Mouse (Mus musculus) forebrain, postnatal 0 days (tissue): ENCODE data around the gene Spg7. TPM values are rescaled to one million over a fixed set of nuclear protein-coding genes. Genes with fewer than 3 reads are reported as not detected.
A peak's percentile ranks its signal among the peaks of the same experiment; 100 is the strongest.

Source experiments
- ATAC-seq: fragments of 200-750 bp; cut with Nextera tagmentation; 2 replicates; pipeline ENCODE4 v1.8.0; 2017; ENCODE audit warnings: mild to moderate bottlenecking, moderate library complexity
- DNase-seq: peaks from one replicate; pipeline ENCODE4 v3.0.0-alpha.2; 2015
- H3K27ac ChIP-seq: fragments of 300-500 bp; sonication (generic); 2 replicates; pipeline ENCODE4 v1.5.1; 2014; ENCODE audit warnings: low read depth, mild to moderate bottlenecking, antibody characterized with exemption, low read length, moderate library complexity, mixed read lengths
- H3K27me3 ChIP-seq: fragments of 300-500 bp; sonication (generic); 2 replicates; pipeline ENCODE4 v1.6.1; 2014; ENCODE audit warnings: mild to moderate bottlenecking, low read length, mixed read lengths; ENCODE audit not compliant: insufficient read depth
- H3K36me3 ChIP-seq: fragments of 300-500 bp; sonication (generic); 2 replicates; pipeline ENCODE4 v1.6.1; 2014; ENCODE audit warnings: mild to moderate bottlenecking, moderate library complexity; ENCODE audit not compliant: insufficient read depth
- H3K4me1 ChIP-seq: fragments of 300-500 bp; sonication (generic); 2 replicates; pipeline ENCODE4 v1.6.1; 2014; ENCODE audit warnings: antibody characterized with exemption; ENCODE audit not compliant: insufficient read depth
- H3K4me2 ChIP-seq: fragments of 300-500 bp; sonication (generic); 2 replicates; pipeline ENCODE4 v1.6.1; 2014; ENCODE audit warnings: low read depth, mild to moderate bottlenecking, moderate library complexity
- H3K4me3 ChIP-seq: fragments of 300-500 bp; sonication (generic); 2 replicates; pipeline ENCODE4 v1.5.1; 2014; ENCODE audit warnings: low read depth, low read length, mixed read lengths
- H3K9ac ChIP-seq: fragments of 300-500 bp; sonication (generic); 2 replicates; pipeline ENCODE4 v1.6.1; 2014; ENCODE audit warnings: mild to moderate bottlenecking
- H3K9me3 ChIP-seq: fragments of 300-500 bp; sonication (generic); 2 replicates; pipeline ENCODE4 v1.6.1; 2016; ENCODE audit warnings: low read length
- CTCF ChIP-seq: sonication (generic); IDR thresholded peaks from 2 replicates; pipeline ENCODE4 v1.5.1; 2016; ENCODE audit warnings: antibody characterized with exemption, control low read depth, low read depth
- WGBS: fragments of 180-500 bp; shearing (Covaris S2); extraction: QIAGEN DNeasy Blood & Tissue Kit; methylation state at CpG from one replicate; pipeline ENCODE4 v1.1.7; 2014; 5-methylcytosine and 5-hydroxymethylcytosine counted together
- polyA plus RNA-seq: library from polyadenylated mRNA; unstranded; fragments of >200 nt; fragmentation: Nextera tagmentation; extraction: Ambion mirVana; gene quantifications from 2 replicates; pipeline ENCODE4 v1.2.1, GENCODE M21; 2015
- total RNA-seq: library from RNA; depleted of rRNA; stranded (reverse); fragments of >200 nt; gene quantifications from 2 replicates; pipeline ENCODE4 v1.2.3, GENCODE M21; 2014

The Spg7 gene
- total and polyA plus RNA-seq, 2 experiments from 2014 or later = 52.9 to 56.2 TPM

DNA sequence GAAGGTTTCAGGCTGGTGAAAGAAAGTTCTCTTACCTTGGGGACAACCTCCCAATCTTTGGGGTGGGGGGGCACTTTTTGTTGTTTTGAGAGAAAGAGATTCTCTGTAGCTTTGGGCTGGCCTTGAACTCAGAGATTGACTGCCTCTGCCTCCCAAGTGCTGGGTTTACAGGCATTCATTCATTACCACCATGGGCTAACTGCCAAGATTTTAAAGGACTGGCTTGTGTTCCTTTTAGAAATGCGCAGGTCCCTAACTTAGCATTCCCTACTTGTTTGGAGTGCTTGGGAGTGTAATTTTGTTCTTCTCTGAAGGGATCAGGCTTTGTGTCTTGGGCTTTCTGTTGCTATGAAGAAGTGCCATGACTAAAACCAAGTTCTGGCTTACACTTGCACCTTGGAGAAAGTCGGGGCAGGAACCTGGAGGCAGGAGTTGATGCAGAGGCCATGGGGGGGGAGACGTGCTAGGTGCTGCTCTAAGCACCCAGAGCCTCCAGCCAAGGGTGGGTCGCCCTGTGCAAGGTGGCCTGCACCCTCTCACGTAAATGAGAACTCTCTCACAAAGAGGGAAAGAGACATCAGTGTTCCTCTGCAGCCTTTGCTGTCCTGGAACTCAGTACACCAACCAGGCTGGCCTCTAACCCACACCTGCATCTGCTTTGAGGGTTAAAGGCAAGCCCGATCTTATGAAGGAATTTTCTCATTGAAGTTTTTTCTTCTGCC is 41.5 kb downstream of the Spg7 start:
- H3K36me3 ChIP-seq = peaks cover 22% of the 10 kb centered on the region
- no peaks in the 10 kb centered on the region for H3K27me3 ChIP-seq
- TF ChIP-seq CTCF = no peak
- H3K27ac ChIP-seq = no peak overlapping the region
- WGBS = 71% methylated on average over 6 of the region's 6 CpGs
- DNase-seq = no peak
- H3K9me3 ChIP-seq = no peaks in the 10 kb centered on the region
- no peak for ATAC-seq
- H3K4me1 ChIP-seq = 0 out of 2 replicates have a peak, but pooled peaks cover 7% of the 10 kb centered on the region
- peak overlapping the region; percentile 67 for H3K4me2 ChIP-seq
- peak overlapping the region; percentile 86; the same call in 1 of the 2 replicates for H3K9ac ChIP-seq
- peak overlapping the region; percentile 62; the same call in 1 of the 2 replicates for H3K4me3 ChIP-seq

- Histone ChIP-seq H3K27me3 (no peaks in the 10 kb centered on the region), H3K27ac (no peak overlapping the region), H3K9ac (no peak overlapping the region), H3K4me3 (no peak overlapping the region), H3K9me3 (no peaks in the 10 kb centered on the region), H3K4me1 (0 out of 2 replicates have a peak, but pooled peaks cover 7% of the 10 kb centered on the region), H3K36me3 (peaks cover 22% of the 10 kb centered on the region), H3K4me2 (no peak overlapping the region)
- DNase-seq = peak; percentile 76
- TF ChIP-seq CTCF = peak; percentile 69
- ATAC-seq = no peak
- 64% methylated on average over 5 of the region's 5 CpGs for WGBS
Measured at GRCm38 (mm10) chr8:123105553-123106326, 43.0 kb downstream of the Spg7 start.

DNA sequence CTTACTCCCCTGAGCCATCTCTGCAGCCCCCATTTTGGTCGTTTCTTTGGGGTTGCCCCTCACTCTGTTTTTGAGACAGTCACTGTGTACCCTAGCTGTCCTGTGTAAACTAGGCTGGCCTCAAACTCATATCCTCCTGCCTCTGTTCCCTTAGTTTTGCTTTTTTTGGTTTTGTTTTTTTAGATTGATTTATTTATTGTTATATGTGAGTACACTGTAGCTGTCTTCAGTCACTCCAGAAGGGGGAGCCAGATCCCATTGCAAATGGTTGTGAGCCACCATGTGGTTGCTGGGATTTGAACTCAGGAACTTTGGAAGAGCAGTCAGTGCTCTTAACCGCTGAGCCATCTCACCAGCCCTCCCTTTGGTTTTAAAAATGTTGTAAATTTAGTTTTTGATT is 43.8 kb downstream of the Spg7 start:
- no peak overlapping the region for H3K27ac ChIP-seq
- peaks cover 22% of the 10 kb centered on the region for H3K36me3 ChIP-seq
- H3K9me3 ChIP-seq = no peaks in the 10 kb centered on the region
- 0 out of 2 replicates have a peak, but pooled peaks cover 7% of the 10 kb centered on the region for H3K4me1 ChIP-seq
- H3K9ac ChIP-seq = no peak overlapping the region
- H3K4me3 ChIP-seq = no peak overlapping the region
- H3K27me3 ChIP-seq = no peaks in the 10 kb centered on the region
- no peak for ATAC-seq
- 54% methylated on average over 2 of the region's 2 CpGs for WGBS
- no peak for DNase-seq
- no peak overlapping the region for H3K4me2 ChIP-seq
- peak; percentile 61 for TF ChIP-seq CTCF

GRCm38 (mm10) chr8:123108010-123108409 is 45.3 kb downstream of the Spg7 start:
- peaks cover 22% of the 10 kb centered on the region for H3K36me3 ChIP-seq

DNA sequence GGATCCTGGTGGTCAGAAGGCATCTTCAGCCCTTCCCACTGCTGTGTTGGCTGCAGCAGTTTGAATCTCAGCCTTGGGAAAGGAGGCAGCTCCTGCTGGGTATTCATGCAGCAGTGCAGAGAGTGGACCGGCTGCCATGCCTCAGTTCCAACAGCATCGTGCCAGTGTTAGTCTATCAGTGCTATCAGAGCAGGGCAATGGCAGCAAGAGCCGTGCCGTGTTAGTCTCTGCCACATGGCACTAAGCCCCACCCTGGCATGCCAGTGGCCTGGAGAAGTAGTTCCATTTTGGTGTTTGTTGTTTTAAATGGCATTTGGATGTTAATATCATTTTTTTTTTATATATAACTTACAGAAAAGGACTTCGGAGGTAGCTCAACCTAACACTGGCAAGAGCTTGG is 46.2 kb downstream of the Spg7 start:
- Histone ChIP-seq H3K4me1 (no peaks in the 10 kb centered on the region), H3K9ac (no peak overlapping the region), H3K4me3 (no peak overlapping the region), H3K27me3 (no peaks in the 10 kb centered on the region), H3K9me3 (no peaks in the 10 kb centered on the region), H3K36me3 (peaks cover 14% of the 10 kb centered on the region), H3K27ac (no peak overlapping the region), H3K4me2 (no peak overlapping the region)
- WGBS = 84% methylated on average over 5 of the region's 5 CpGs
- ATAC-seq = no peak
- DNase-seq = no peak
- TF ChIP-seq CTCF = no peak

More at GRCm38 (mm10) chr8:123108010-123108409, 45.3 kb downstream of the Spg7 start:
- DNase-seq = no peak
- no peak overlapping the region for H3K27ac ChIP-seq
- no peak for ATAC-seq
- no peak overlapping the region for H3K4me2 ChIP-seq
- H3K4me1 ChIP-seq = 0 out of 2 replicates have a peak, but pooled peaks cover 7% of the 10 kb centered on the region
- 0 out of 2 replicates have a peak, but pooled peaks have one; percentile 23 for TF ChIP-seq CTCF
- 71% methylated on average over 1 of the region's 1 CpGs for WGBS
- no peaks in the 10 kb centered on the region for H3K9me3 ChIP-seq
- no peak overlapping the region for H3K9ac ChIP-seq
- no peak overlapping the region for H3K4me3 ChIP-seq
- no peaks in the 10 kb centered on the region for H3K27me3 ChIP-seq

GRCm38 (mm10) chr8:123110649-123111048 is 47.9 kb downstream of the Spg7 start:
- Histone ChIP-seq H3K9ac (no peak overlapping the region), H3K4me1 (no peaks in the 10 kb centered on the region), H3K36me3 (no peaks in the 10 kb centered on the region), H3K9me3 (no peaks in the 10 kb centered on the region), H3K27ac (no peak overlapping the region), H3K27me3 (0 out of 2 replicates have a peak, but pooled peaks cover 1% of the 10 kb centered on the region), H3K4me3 (no peak overlapping the region), H3K4me2 (no peak overlapping the region)
- ATAC-seq = peak; percentile 75
- no peak for DNase-seq
- peak; percentile 71 for TF ChIP-seq CTCF
- 17% methylated on average over 4 of the region's 4 CpGs for whole genome bisulfite sequencing

DNA sequence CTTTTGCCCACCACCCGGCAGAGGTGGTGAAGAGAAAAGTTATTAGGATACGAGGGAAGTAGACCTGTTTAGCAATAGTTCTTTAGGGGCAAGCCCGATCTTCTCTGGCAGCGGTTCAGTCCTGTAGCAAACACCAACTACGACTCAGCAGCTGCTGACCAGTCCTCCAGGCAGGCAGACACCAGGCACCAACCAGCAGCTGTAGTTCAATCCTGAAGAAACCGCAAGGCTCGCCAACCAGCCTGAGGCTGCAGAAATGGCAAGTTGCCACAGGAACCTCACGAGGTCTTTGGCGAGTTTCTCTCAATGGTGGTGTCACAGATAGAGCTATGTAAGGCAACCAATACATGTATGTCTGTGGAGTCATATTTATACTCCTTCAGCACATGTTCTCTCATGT is 50.1 kb downstream of the Spg7 start:
- H3K27ac ChIP-seq = no peak overlapping the region
- ATAC-seq (no peak), DNase-seq (no peak)
- H3K9ac ChIP-seq = no peak overlapping the region
- H3K36me3 ChIP-seq = no peaks in the 10 kb centered on the region
- H3K27me3 ChIP-seq = peaks cover 20% of the 10 kb centered on the region; the same call in 1 of the 2 replicates
- TF ChIP-seq CTCF = no peak
- H3K9me3 ChIP-seq = no peaks in the 10 kb centered on the region
- 0 out of 2 replicates have a peak, but pooled peaks cover 4% of the 10 kb centered on the region for H3K4me1 ChIP-seq
- 76% methylated on average over 9 of the region's 9 CpGs for WGBS
- H3K4me2 ChIP-seq = no peak overlapping the region
- no peak overlapping the region for H3K4me3 ChIP-seq
